Mouse (Mus musculus) liver, embryonic 12.5 days (tissue): Measurements from ENCODE around the gene Dcaf10. TPM values are rescaled to one million over a fixed set of nuclear protein-coding genes. Genes with fewer than 3 reads are reported as not detected.

Source experiments
- ATAC-seq: fragments of 200-750 bp; cut with Nextera tagmentation; 2 replicates; pipeline ENCODE4 v1.8.0; 2017; ENCODE audit warnings: moderate number of reproducible peaks, mild to moderate bottlenecking, moderate library complexity
- H3K27ac ChIP-seq: fragments of 300-500 bp; sonication (generic); 2 replicates; pipeline ENCODE4 v1.5.1; 2016; ENCODE audit warnings: mild to moderate bottlenecking
- H3K27me3 ChIP-seq: fragments of 300-500 bp; sonication (generic); replicated peaks from 2 replicates; pipeline ENCODE4 v1.6.1; 2016; ENCODE audit warnings: mild to moderate bottlenecking, moderate library complexity
- H3K36me3 ChIP-seq: fragments of 300-500 bp; sonication (generic); 2 replicates; pipeline ENCODE4 v1.6.1; 2016; ENCODE audit warnings: mild to moderate bottlenecking, moderate library complexity
- H3K4me1 ChIP-seq: fragments of 300-500 bp; sonication (generic); 2 replicates; pipeline ENCODE4 v1.6.1; 2016
- H3K4me2 ChIP-seq: fragments of 300-500 bp; sonication (generic); 2 replicates; pipeline ENCODE4 v1.6.1; 2016; ENCODE audit warnings: mild to moderate bottlenecking, moderate library complexity
- H3K4me3 ChIP-seq: fragments of 300-500 bp; sonication (generic); 2 replicates; pipeline ENCODE4 v1.5.1; 2016; ENCODE audit warnings: mild to moderate bottlenecking, moderate library complexity
- H3K9ac ChIP-seq: fragments of 300-500 bp; sonication (generic); 2 replicates; pipeline ENCODE4 v1.6.1; 2016; ENCODE audit warnings: mild to moderate bottlenecking, moderate library complexity
- H3K9me3 ChIP-seq: fragments of 300-500 bp; sonication (generic); replicated peaks from 2 replicates; pipeline ENCODE4 v1.6.1; 2016; ENCODE audit warnings: mild to moderate bottlenecking, moderate library complexity
- WGBS: fragments of 180-500 bp; shearing (Covaris S2); methylation state at CpG from one replicate; pipeline ENCODE4 v1.1.7; 2016; ENCODE audit not compliant: insufficient replicate concordance; 5-methylcytosine and 5-hydroxymethylcytosine counted together
- polyA plus RNA-seq: library from polyadenylated mRNA; unstranded; fragments of >200 nt; fragmentation: Nextera tagmentation; extraction: Ambion mirVana; gene quantifications from 2 replicates; pipeline ENCODE4 v1.2.1, GENCODE M21; 2016

Gene Dcaf10
- polyA plus RNA-seq, 1 experiment from 2014 or later: 11.4 TPM

- no peak for ATAC-seq
- Histone ChIP-seq H3K9ac (no peak overlapping the region), H3K27me3 (no peaks in the 10 kb centered on the region), H3K9me3 (no peaks in the 10 kb centered on the region), H3K27ac (no peak overlapping the region), H3K36me3 (peaks cover 98% of the 10 kb centered on the region), H3K4me1 (peaks cover 54% of the 10 kb centered on the region), H3K4me3 (no peak overlapping the region), H3K4me2 (no peak overlapping the region)
- 93% methylated on average over 45 of the region's 45 CpGs for WGBS
These were observed 57.7 kb downstream of the Dcaf10 start for GRCm38 (mm10) chr4:45399421-45400210.

GRCm38 (mm10) chr4:45402281-45402680 is 60.4 kb downstream of the Dcaf10 start:
- Histone ChIP-seq H3K4me2 (peak overlapping the region; percentile 57), H3K27ac (peak overlapping the region; percentile 93), H3K36me3 (peaks cover 84% of the 10 kb centered on the region), H3K27me3 (no peaks in the 10 kb centered on the region), H3K4me3 (peak overlapping the region; percentile 31), H3K9ac (peak overlapping the region; percentile 36), H3K9me3 (no peaks in the 10 kb centered on the region), H3K4me1 (peaks cover 73% of the 10 kb centered on the region)
- WGBS: 80% methylated on average over 4 of the region's 4 CpGs
- no peak for ATAC-seq

- peak overlapping the region; percentile 36 for H3K9ac ChIP-seq
- H3K27ac ChIP-seq: peak overlapping the region; percentile 93
- WGBS: 33% methylated on average over 7 of the region's 7 CpGs
- no peaks in the 10 kb centered on the region for H3K27me3 ChIP-seq
- H3K4me2 ChIP-seq: peak overlapping the region; percentile 57
- H3K4me1 ChIP-seq: peaks cover 71% of the 10 kb centered on the region
- peaks cover 77% of the 10 kb centered on the region for H3K36me3 ChIP-seq
- H3K9me3 ChIP-seq: no peaks in the 10 kb centered on the region
- peak overlapping the region; percentile 31 for H3K4me3 ChIP-seq
- ATAC-seq: peak; percentile 87
These were observed 61.1 kb downstream of the Dcaf10 start for GRCm38 (mm10) chr4:45402878-45403498.

GRCm38 (mm10) chr4:45403499-45403878 is 61.6 kb downstream of the Dcaf10 start:
- H3K9me3 ChIP-seq: no peaks in the 10 kb centered on the region
- peak overlapping the region; percentile 31 for H3K4me3 ChIP-seq
- H3K27ac ChIP-seq: peak overlapping the region; percentile 93
- H3K9ac ChIP-seq: peak overlapping the region; percentile 36
- no peaks in the 10 kb centered on the region for H3K27me3 ChIP-seq
- peaks cover 70% of the 10 kb centered on the region for H3K4me1 ChIP-seq
- peaks cover 72% of the 10 kb centered on the region for H3K36me3 ChIP-seq
- peak overlapping the region; percentile 57 for H3K4me2 ChIP-seq
- WGBS: 46% methylated on average over 7 of the region's 7 CpGs
- ATAC-seq: no peak

- H3K36me3 ChIP-seq: peaks cover 66% of the 10 kb centered on the region
- no peak for ATAC-seq
- H3K4me2 ChIP-seq: peak overlapping the region; percentile 57
- H3K9ac ChIP-seq: peak overlapping the region; percentile 36; the same call in 1 of the 2 replicates
- H3K27me3 ChIP-seq: no peaks in the 10 kb centered on the region
- no peaks in the 10 kb centered on the region for H3K9me3 ChIP-seq
- WGBS: 91% methylated on average over 7 of the region's 7 CpGs
- H3K4me3 ChIP-seq: peak overlapping the region; percentile 31
- H3K27ac ChIP-seq: peak overlapping the region; percentile 93
- H3K4me1 ChIP-seq: peaks cover 67% of the 10 kb centered on the region
These were observed 62.2 kb downstream of the Dcaf10 start for GRCm38 (mm10) chr4:45404086-45404485.

GRCm38 (mm10) chr4:45405315-45405714 is 63.4 kb downstream of the Dcaf10 start:
- H3K4me1 ChIP-seq: peaks cover 72% of the 10 kb centered on the region
- peaks cover 54% of the 10 kb centered on the region for H3K36me3 ChIP-seq
- H3K27me3 ChIP-seq: peaks cover 4% of the 10 kb centered on the region; the same call in 1 of the 2 replicates
- H3K9ac ChIP-seq: peak overlapping the region; percentile 39
- H3K4me2 ChIP-seq: peak overlapping the region; percentile 31
- ATAC-seq: no peak
- H3K9me3 ChIP-seq: no peaks in the 10 kb centered on the region
- H3K27ac ChIP-seq: peak overlapping the region; percentile 60
- H3K4me3 ChIP-seq: peak overlapping the region; percentile 11; the same call in 1 of the 2 replicates
- 74% methylated on average over 7 of the region's 7 CpGs for WGBS

GRCm38 (mm10) chr4:45406397-45406796 is 64.5 kb downstream of the Dcaf10 start:
- Histone ChIP-seq H3K9me3 (no peaks in the 10 kb centered on the region), H3K9ac (peak overlapping the region; percentile 99), H3K27ac (peak overlapping the region; percentile 99), H3K4me2 (peak overlapping the region; percentile 95), H3K4me3 (peak overlapping the region; percentile 90), H3K36me3 (peaks cover 44% of the 10 kb centered on the region), H3K27me3 (peaks cover 12% of the 10 kb centered on the region), H3K4me1 (peaks cover 66% of the 10 kb centered on the region)
- no peak for ATAC-seq
- 77% methylated on average over 7 of the region's 7 CpGs for WGBS

- Histone ChIP-seq H3K9ac (peak overlapping the region; percentile 99), H3K27me3 (peaks cover 20% of the 10 kb centered on the region), H3K4me2 (peak overlapping the region; percentile 95), H3K9me3 (no peaks in the 10 kb centered on the region), H3K27ac (peak overlapping the region; percentile 99), H3K36me3 (peaks cover 36% of the 10 kb centered on the region), H3K4me3 (peak overlapping the region; percentile 90), H3K4me1 (peaks cover 63% of the 10 kb centered on the region)
- 25% methylated on average over 5 of the region's 5 CpGs for WGBS
- ATAC-seq: peak; percentile 36
These were observed 65.3 kb downstream of the Dcaf10 start for GRCm38 (mm10) chr4:45407001-45407702.

- H3K4me3 ChIP-seq: peak overlapping the region; percentile 90
- H3K27me3 ChIP-seq: peaks cover 27% of the 10 kb centered on the region
- peaks cover 63% of the 10 kb centered on the region for H3K4me1 ChIP-seq
- no peak for ATAC-seq
- H3K9ac ChIP-seq: peak overlapping the region; percentile 99
- peak overlapping the region; percentile 99 for H3K27ac ChIP-seq
- 1% methylated on average over 19 of the region's 19 CpGs for WGBS
- no peaks in the 10 kb centered on the region for H3K9me3 ChIP-seq
- peak overlapping the region; percentile 95 for H3K4me2 ChIP-seq
- peaks cover 29% of the 10 kb centered on the region for H3K36me3 ChIP-seq
These were observed 65.9 kb downstream of the Dcaf10 start for GRCm38 (mm10) chr4:45407703-45408334.

- Histone ChIP-seq H3K27me3 (peaks cover 30% of the 10 kb centered on the region), H3K4me2 (peak within 1 kb of the TSS; percentile 95), H3K9me3 (no peaks in the 10 kb centered on the region), H3K27ac (peak within 1 kb of the TSS; percentile 99), H3K4me1 (peaks cover 55% of the 10 kb centered on the region), H3K4me3 (peak within 1 kb of the TSS; percentile 90), H3K36me3 (peaks cover 22% of the 10 kb centered on the region), H3K9ac (peak within 1 kb of the TSS; percentile 99)
- peak; percentile 91 for ATAC-seq
- under 1% methylated on average over 58 of the region's 67 CpGs for WGBS
These were observed 66.7 kb downstream of the Dcaf10 start, which contains the start of gene Slc25a51 for GRCm38 (mm10) chr4:45408427-45409132. Gene Slc25a51, minus strand, starts transcription at chr4:45408766.

- Histone ChIP-seq H3K36me3 (peaks cover 15% of the 10 kb centered on the region), H3K27me3 (peaks cover 30% of the 10 kb centered on the region), H3K4me2 (peak overlapping the region; percentile 95), H3K9ac (peak overlapping the region; percentile 99), H3K4me3 (peak overlapping the region; percentile 90), H3K9me3 (no peaks in the 10 kb centered on the region), H3K27ac (peak overlapping the region; percentile 99), H3K4me1 (peaks cover 48% of the 10 kb centered on the region)
- ATAC-seq: peak; percentile 48
- 1% methylated on average over 10 of the region's 10 CpGs for WGBS
These were observed 67.4 kb downstream of the Dcaf10 start for GRCm38 (mm10) chr4:45409270-45409669.
